Mouse (Mus musculus) frontal cortex, postnatal 10 days (tissue): ENCODE data around the gene Psmd3.
"Not testable (repeated sequence)": the region's sequence is repeated elsewhere in the genome, so short reads cannot be mapped to it uniquely, and the experiment has no call there.

ENCODE experiments used
- DNase-seq, 2 experiments: peaks; one replicate each; pipeline ENCODE4 v3.0.0; 2022; ENCODE audit warnings: low spot score in 2 of 2, mixed read lengths in 1 of 2

Gene Psmd3

DNA sequence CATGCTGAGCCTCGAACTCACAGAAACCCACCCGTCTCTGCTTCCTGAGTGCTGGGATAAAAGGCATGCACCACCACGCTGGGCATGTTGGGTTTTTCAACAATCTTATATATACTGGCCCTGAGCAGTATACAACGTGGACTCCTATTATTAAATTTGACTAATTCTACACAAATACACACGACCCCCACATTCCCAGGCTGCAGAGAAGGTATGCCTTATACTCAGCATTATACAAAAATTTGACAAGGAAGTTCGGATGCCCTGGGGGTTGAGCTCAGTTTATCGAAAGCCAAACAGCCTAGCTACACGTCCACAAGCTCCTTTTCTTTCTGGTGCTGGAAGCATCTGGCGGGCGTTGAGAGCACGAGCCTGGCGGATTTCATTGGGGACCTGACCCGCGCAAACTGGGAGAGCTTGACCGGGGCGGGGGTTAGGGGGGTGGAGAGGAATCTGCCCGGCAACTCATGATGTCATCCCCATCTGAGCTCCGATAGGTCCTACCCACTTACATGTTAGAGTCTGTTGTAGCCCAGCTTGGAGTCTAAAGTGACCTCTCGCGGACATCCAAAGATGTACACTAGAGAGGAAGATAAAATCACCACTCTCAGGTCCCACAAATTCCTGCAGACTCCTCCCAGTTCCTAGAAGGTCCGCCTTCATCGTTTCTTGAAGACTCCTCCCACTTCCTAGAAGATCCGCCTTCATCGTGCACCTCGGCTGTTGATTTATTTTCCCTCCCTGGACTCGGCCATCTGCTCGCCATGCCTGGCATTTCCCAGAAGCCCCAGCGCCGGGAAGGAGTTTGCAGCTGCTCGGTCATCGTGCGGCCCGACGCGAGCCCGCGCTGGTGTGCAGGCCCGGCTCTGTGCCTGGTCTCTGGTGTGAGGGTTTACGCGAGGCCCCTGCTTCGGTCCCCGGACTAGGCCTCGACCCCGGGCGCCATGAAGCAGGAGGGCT is at the start of gene Psmd3:
Psmd3 (plus strand) TSS at position 769 of the 960 bp plus-strand sequence.
- DNase-seq = peak; percentile 93 to 95

DNA sequence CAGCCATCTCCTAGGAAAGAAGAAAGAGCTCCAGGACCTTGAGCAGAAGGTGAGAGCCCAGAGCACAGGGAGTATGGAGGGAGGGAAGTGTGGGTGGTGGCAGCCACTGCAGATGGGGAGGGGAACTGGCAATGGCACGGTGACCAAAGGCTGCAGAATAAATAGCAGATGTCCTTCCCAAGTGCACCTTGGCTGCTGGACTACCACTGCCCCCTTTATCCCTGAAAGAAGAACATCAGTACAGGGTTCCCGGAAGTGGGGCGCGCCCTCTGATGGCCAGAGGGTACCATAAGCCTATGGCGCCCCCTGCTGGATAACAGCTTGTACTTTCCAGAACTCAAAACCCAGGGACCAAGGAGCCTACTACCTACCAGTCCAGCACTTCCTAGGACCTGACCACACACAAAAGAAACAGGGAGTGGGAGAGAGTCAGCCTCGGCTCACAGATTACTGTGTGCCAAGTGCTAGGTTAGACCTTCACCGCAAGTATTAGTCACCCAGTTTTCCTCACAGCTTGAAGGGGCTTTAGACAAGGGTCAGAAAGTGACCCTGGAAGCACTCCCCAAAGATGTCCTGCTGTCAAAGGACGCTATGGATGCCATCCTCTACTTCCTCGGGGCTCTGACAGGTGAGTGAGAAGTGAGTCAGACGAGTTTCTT is 46.9 kb upstream of the Psmd3 start:
- DNase-seq = not testable (repeated sequence)

DNA sequence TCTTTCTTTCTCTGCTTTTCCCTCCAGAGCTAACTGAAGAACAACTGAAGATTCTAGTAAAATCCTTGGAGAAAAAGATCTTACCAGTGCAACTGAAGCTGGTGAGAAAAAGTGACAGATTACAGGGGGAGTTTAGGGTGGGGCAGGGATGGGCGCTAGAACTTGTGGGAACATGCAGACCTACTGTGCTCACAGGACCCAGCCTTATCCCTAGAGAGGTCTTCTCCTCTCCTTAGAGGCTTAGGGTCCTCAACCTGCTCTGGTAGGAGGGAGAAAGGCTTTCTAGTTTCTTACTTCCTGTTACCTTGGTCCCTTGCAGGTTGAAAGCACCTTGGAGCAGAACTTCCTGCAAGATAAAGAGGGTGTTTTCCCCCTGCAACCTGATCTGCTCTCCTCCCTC is 44.9 kb upstream of the Psmd3 start:
- no peak for DNase-seq

DNA sequence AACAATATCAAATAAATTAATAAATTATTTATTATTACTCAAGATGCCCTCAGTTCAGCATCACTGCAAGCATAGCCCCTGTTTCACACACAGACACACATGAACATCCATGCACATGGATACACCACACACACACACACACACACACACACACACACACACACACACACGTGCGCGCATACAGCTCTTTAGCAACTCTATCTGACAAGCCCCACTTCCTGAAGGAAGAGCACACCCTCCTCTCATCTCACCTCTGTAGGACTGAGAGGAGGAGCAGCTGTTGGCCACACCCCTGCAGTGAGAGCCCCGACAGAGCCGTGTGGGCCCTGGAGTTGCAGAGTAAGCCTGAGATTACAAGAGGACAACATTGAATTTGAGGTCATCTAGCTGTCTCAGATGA is 42.3 kb upstream of the Psmd3 start:
- no peak for DNase-seq

DNA sequence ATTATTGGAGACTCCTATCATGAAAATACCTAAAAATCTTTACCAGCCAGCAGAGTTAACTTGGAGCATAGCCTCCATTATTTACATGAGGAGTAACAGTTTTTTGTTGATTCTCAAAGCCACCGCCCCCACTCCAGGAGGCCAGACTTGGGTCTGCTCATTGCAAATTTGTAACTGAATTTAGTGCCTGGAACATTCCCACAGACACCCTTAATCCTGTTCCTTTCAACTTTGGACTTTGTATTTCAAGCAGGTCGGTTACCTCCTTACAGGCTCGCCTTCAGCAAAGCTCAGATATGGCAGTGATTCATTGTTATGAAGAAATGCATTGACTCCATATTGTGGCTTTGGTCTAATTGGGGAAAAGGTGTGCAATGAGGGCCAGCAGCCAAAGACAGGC is 37.6 kb upstream of the Psmd3 start:
- DNase-seq = no peak

DNA sequence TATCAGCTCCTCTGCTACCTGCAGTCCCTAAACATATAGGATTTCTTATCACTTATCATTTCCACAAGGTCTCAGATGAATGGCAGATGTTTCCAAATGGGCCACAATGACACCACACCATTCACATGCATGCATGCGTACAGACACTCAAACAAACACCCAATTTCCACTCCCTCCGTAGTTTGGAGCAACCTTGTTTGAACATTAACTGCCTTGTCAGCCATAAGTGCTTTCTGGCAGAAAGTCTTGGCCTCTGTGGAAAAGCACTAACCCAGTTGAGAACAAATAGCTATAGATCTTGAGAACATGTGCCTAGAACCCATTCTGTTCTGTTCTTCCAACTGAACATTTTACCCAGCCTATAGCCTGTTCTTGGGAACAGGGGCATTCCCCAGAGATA is 36.4 kb upstream of the Psmd3 start:
- no peak for DNase-seq

DNA sequence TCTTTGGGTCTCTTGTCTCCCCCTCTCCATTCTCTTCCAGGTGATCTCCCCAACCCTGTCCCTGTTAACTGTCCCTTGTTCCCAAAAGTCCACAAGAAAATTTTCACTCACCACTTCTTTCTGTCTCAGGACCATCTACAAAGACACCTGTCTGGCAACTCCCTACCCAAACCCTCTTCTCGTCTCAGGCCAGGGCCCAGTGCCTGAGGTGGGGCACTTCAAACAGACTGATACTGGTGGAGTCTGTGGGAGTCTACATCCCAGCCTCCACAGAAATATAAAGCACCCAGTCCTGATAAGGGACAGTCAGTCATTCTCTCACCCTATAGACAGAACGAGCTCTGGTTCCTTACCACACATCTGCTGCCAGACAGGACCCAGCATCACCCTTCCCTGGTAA is 35.9 kb upstream of the Psmd3 start, which contains the start of gene Gsdma2:
Gsdma2 (plus strand) TSS at position 301 of the 400 bp plus-strand sequence.
- DNase-seq = no peak

DNA sequence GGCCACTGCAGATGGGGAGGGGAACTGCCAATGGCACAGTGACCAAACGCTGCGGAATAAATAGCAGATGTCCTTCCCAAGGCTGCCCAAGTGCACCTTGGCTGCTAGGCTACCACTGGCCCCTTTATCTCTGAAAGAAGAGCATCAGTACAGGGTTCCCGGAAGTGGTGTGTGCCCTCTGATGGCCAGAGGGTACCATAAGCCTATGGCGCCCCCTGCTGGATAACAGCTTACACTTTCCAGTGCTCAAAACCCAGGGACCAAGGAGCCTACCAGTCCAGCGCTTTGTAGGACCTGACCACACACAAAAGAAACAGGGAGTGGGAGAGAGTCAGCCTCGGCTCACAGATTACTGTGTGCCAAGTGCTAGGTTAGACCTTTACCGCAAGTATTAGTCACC is 27.3 kb upstream of the Psmd3 start:
- DNase-seq = not testable (repeated sequence)

DNA sequence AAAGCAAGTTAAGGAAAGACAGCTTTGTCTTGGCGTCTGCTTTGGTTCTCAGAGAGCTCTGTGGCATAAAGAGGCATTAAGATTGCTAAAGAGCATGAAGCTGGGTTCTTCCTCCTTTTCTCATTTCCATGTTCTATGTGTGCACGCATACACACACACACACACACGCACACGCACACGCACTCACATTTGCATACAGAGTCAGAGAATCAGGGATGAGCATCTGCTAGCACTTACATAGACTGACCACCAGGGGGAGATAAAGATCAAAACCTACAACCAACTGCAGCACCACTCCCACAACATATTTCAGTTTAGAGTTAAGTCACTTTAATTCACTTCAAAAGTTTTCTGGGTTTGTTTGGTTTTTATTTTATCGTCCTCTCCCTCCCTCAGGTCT is 21.8 kb upstream of the Psmd3 start:
- DNase-seq = peak; percentile 33 to 46

DNA sequence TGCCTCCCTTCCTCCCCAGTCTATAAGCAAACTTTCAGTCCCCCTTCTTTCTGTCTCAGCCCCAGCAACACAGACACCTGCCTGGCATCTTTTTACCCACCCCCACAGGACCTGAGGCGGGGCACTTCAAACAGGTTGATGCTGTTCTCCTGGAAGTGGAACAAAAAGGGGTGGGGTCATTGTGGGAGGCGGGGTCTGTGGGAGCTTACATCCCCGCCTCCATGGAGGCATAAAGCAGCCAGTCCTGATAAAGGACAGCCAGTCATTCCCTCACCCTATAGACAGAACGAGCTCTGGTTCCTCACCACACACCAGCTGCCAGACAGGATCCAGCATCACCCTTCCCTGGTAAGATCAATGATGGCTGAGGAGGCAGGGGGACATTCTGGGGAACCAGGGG is 18.3 kb upstream of the Psmd3 start, which contains the start of gene Gsdma:
Gsdma (plus strand) TSS at position 261 of the 400 bp plus-strand sequence.
- no peak for DNase-seq

DNA sequence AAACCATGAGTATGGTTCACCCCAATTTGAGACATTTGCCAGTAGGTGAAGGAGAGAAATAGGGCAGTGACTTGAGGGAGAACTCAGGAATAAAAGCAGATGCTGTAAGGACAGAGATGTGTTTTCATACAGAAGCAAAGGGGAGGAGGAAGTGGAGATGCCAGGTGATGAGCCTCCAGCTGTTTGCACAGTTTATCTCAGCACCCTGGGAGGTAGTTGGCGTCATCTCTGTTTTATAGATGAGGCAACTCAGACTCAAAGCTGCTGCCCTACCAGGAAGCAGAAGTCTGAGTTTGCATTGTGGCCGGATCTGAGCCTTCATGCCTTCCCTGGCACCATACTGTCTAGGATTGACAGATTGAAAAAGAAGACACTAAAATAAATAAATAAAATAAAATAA is 13.4 kb upstream of the Psmd3 start:
- no peak for DNase-seq

DNA sequence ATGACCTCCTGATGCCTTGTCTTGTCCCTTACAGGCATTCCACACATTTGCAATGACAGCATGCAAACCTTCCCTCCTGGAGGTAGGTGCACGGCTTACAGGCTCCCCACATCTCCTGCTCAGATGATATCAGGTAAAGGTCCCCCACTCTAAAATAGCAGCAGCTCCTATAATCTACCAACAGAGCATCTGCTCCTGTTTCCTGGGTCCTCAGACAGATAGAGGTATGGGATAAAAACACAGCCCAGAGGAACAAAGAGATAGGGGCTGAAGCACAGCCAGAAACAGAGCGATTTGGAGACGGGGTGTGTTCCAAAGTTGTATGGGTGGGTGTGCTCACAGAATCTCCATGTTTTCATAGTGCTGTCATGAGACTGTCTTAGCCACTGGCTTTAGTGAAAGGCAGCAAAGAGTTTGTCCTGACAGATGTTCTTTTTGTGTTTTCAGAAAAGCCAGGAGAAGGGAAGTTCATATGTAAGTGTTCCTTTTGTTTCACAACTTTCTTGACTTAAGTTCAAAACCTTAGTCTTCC is 11.0 kb upstream of the Psmd3 start:
- DNase-seq = no peak

DNA sequence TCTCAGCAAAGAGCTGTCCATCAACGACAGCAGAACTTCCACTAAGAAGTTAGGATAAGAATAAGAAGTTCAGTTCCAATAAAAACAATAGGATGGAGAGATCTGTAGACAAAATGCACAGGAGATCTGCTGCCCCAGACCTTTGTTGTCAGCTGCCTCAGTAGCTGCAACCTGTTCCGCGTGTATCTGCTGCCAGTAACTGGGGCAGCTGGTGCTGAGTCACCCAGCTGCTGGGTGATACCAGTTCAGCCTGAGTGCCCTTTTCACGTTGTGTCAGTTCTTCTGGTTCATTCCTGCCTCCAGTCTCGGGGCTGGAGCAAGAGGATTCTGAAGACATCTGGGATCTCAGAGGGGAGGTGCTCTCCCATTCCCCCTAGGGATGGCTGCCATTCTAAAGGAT is 10.5 kb upstream of the Psmd3 start:
- no peak for DNase-seq

DNA sequence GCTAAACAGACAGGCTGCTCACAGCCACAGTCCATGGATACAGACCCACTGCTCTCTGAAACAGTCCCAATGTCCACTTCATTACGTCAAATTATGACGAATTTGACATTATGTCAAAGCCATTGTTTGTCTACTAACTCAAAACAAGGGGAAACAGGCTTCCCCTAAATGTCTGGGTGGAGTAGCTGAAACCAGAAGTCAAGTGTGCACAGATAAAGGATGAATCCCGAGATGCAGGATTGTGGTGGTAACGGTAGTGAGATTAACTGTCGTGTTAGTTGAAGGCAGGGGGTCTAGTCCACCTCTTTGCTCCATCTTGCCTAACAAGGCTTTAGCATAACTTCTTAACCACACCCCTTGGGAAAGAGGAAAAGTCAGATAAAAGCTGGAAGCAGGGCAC is 9.9 kb upstream of the Psmd3 start:
- DNase-seq = no peak

DNA sequence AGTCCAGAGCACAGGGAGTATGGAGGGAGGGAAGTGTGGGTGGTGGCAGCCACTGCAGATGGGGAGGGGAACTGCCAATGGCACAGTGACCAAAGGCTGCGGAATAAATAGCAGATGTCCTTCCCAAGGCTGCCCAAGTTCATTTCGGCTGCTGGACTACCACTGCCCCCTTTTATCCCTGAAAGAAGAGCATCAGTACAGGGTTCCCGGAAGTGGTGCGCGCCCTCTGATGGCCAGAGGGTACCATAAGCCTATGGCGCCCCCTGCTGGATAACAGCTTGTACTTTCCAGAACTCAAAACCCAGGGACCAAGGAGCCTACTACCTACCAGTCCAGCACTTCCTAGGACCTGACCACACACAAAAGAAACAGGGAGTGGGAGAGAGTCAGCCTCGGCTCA is 9.2 kb upstream of the Psmd3 start:
- peak in 1 of 2 experiments; percentile 31 for DNase-seq

DNA sequence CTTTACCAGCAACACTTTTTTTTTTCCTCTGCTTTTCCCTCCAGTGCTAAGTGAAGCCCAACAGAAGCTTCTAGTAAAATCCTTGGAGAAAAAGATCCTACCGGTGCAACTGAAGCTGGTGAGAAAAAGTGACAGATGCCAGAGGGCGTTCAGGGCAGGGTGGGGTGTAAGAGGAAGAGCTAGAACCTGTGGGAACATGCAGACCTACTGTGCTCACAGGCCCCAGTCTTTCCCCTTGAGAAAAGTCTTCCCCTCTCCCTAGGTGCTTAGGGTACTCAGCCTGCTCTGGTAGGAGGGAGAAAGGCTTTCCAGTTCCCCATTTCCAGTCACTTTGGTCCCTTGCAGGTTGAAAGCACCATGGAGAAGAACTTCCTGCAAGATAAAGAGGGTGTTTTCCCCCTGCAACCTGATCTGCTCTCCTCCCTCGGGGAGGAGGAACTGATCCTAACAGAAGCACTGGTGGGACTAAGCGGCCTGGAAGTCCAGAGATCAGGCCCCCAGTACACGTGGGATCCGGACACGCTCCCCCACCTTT is 6.5 kb upstream of the Psmd3 start:
- DNase-seq = no peak

DNA sequence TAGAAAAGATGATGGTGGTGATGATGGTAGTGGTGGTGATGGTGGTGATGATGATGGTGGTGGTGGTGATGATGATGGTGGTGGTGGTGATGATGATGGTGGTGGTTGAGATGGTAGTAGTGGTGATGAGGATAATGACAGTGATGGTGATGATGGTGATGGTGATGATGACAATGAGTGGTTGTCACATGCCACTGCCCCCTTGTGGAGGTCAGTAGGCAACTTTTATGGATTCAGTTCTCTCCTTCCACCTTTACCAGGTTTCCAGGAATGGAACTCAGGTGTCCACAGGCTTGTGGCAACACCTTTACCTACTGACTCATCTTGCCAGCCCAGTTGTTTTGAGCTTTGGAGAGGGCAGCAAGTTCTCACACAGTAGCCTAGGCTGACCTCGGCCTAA is 2.3 kb upstream of the Psmd3 start:
- no peak for DNase-seq

DNA sequence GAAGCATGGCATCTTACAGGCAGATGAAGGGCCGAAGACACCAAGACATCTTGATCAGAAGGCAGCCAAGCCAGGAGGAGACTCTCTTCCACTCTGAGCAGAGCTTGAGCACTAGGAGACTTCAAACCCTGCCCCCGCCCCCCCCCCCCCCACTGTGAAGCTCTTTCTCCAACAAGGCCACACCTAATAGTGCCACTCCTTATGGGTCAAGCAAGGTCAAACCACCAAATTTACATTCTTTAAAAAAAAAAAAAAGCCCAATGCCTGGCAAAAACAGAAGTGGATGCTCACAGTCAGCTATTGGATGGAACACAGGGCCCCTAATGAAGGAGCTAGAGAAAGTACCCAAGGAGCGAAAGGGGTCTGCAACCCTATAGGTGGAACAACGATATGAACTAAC is 1.8 kb upstream of the Psmd3 start:
- not testable (repeated sequence) for DNase-seq

DNA sequence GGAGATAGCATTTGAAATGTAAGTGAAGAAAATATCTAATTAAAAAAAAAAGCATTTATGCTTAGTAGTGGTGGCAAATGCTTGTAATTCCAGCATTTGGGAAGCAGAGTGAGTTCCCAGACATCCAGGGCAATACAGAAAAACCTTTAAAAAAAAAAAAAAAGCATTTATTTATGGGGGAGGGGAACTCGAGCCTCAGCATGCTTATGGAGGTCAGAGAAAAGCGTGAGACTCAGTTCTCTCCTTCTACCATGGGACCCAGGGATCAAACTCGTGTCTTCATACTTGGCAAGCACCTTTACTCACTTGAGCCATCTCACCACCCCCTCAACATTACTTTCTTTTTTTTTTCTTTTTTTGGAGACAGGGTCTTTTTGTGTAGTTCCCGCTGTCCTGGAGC is 1.2 kb upstream of the Psmd3 start:
- DNase-seq = no peak

DNA sequence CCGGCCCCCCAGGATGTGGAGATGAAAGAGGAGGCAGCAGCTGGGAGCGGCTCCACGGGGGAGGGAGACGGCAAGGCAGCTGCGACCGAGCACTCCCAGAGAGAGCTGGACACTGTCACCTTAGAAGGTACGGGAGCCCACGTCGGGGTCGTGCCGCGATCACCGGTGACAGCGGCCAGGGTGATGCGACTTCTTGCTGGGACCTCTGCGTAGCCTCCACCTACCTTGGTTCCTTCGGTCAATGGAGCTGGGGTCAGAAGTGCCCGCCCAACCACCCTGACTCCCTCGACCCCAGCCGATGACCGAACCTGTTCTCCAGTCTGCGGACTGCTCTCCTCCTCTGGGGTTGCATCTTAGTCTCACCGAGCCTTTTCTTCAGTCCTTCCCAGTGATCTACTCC is 457 bp downstream of the Psmd3 start:
- no peak for DNase-seq

DNA sequence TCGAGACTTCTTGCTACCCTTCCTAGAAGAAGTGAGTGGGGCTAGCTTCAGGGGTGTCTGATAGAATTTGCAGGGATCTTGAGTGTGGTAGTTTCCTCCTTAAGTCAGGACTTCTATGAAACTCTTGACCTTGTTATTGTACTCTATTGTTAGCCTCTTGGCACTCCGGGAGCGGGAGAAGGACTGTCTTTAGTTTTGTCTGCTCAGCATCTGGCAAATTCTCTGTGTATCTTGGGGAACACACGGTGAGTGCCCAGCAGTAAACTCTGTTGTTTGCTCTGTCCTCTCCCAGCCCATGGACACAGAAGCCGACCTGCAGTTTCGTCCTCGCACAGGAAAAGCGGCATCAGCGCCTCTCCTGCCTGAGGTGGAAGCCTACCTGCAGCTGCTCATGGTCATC is 3.3 kb downstream of the Psmd3 start:
- no peak for DNase-seq

DNA sequence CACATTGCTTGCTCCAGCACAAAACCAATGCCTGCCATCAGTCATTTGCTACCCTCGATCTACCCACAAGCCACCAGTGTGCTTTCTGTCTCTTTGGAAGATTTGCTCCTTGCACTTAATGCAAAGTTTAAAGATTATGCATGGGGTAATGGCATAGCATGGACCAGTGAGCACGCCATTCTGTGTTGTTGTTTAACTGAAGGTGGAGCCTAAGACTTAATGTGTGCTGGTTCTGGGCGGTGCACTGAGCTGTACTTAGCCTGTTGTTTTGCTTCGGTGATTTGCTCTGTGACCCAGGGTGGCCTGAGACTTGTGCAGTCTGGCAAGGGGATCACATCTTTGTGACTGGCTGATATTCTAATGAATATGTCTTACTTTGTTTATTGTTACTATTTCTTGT is 4.6 kb downstream of the Psmd3 start:
- no peak for DNase-seq
